Mouse (Mus musculus) MEL (cell line): ENCODE data around the gene Espnl. TPM values are rescaled to one million over a fixed set of nuclear protein-coding genes. Genes with fewer than 3 reads are reported as not detected.

ENCODE experiments used
- DNase-seq: peaks from one replicate; pipeline ENCODE4 v3.0.0; 2011; ENCODE audit warnings: low read depth, low spot score
- H3K27ac ChIP-seq: 2 replicates; pipeline ENCODE4 v1.5.1; 2012; ENCODE audit warnings: low read depth, mild to moderate bottlenecking, control low read depth, low read length, moderate library complexity; ENCODE audit not compliant: control insufficient read depth
- H3K27me3 ChIP-seq, 2 experiments: fragments of 150-350 bp in 1 of 2; sonication (generic) in 1 of 2; 2 replicates each; pipeline ENCODE4 v1.6.1; 2012; ENCODE audit warnings: low read length in 2 of 2, mild to moderate bottlenecking in 2 of 2, improper control_type of control experiment in 1 of 2, moderate library complexity in 1 of 2; ENCODE audit not compliant: insufficient read depth in 2 of 2, control insufficient read depth in 1 of 2
- H3K36me3 ChIP-seq, 2 experiments: 2 replicates each; pipeline ENCODE4 v1.6.1; 2012 to 2014; ENCODE audit warnings: low read length in 2 of 2, improper control_type of control experiment in 1 of 2, inconsistent platforms in 1 of 2, mild to moderate bottlenecking in 1 of 2; ENCODE audit not compliant: insufficient read depth in 2 of 2, control insufficient read depth in 1 of 2
- H3K4me1 ChIP-seq, 2 experiments: fragments of 150-350 bp in 1 of 2; sonication (generic) in 1 of 2; 2 replicates each; pipeline ENCODE4 v1.6.1; 2012; ENCODE audit warnings: low read length in 2 of 2, improper control_type of control experiment in 1 of 2, mild to moderate bottlenecking in 1 of 2; ENCODE audit not compliant: insufficient read depth in 2 of 2, control insufficient read depth in 1 of 2
- H3K4me3 ChIP-seq, 2 experiments: fragments of 150-350 bp in 1 of 2; sonication (generic) in 1 of 2; 2 replicates each; pipeline ENCODE4 v1.5.1; 2012; ENCODE audit warnings: low read depth in 2 of 2, low read length in 2 of 2, mild to moderate bottlenecking in 2 of 2, moderate library complexity in 2 of 2, control low read depth in 1 of 2, improper control_type of control experiment in 1 of 2; ENCODE audit not compliant: control insufficient read depth in 1 of 2, insufficient read depth in 1 of 2
- H3K79me2 ChIP-seq: 2 replicates; pipeline ENCODE4 v1.6.1; 2012; ENCODE audit warnings: mild to moderate bottlenecking, low read length, moderate library complexity; ENCODE audit not compliant: control insufficient read depth, poor library complexity, insufficient read depth
- H3K9ac ChIP-seq: 2 replicates; pipeline ENCODE4 v1.6.1; 2012; ENCODE audit warnings: low read depth, mild to moderate bottlenecking, control low read depth, low read length, moderate library complexity; ENCODE audit not compliant: control insufficient read depth, poor library complexity, severe bottlenecking
- H3K9me3 ChIP-seq: fragments of 150-350 bp; sonication (generic); replicated peaks from 2 replicates; pipeline ENCODE4 v1.6.1; 2012; ENCODE audit warnings: mild to moderate bottlenecking, low read length, improper control_type of control experiment, moderate library complexity; ENCODE audit not compliant: insufficient read depth
- CTCF ChIP-seq, 3 experiments: IDR thresholded peaks in 2 of 3; conservative IDR thresholded peaks in 1 of 3; 2 replicates each; pipeline ENCODE4 v1.5.1; 2011 to 2012; ENCODE audit warnings: low read length in 3 of 3, low read depth in 2 of 3, mild to moderate bottlenecking in 2 of 3, improper control_type of control experiment in 1 of 3, inconsistent platforms in 1 of 3, mixed read lengths in 1 of 3, moderate library complexity in 1 of 3; ENCODE audit not compliant: control insufficient read depth in 1 of 3, insufficient read depth in 1 of 3, poor library complexity in 1 of 3, severe bottlenecking in 1 of 3
- E2F4 ChIP-seq: IDR thresholded peaks from 2 replicates; pipeline ENCODE4 v1.6.1; 2011; ENCODE audit warnings: low read depth, low read length, improper control_type of control experiment, borderline replicate concordance
- KAT2A ChIP-seq: conservative IDR thresholded peaks from 2 replicates; pipeline ENCODE4 v1.6.1; 2012; ENCODE audit warnings: low read depth, low read length, improper control_type of control experiment, inconsistent platforms
- MAZ ChIP-seq: IDR thresholded peaks from 2 replicates; pipeline ENCODE4 v1.6.1; 2012; ENCODE audit warnings: low read depth, mild to moderate bottlenecking, inconsistent platforms, low read length, improper control_type of control experiment
- MEF2A ChIP-seq: IDR thresholded peaks from 2 replicates; pipeline ENCODE4 v1.6.1; 2014; ENCODE audit warnings: low read depth, mild to moderate bottlenecking, inconsistent platforms, low read length, improper control_type of control experiment; ENCODE audit not compliant: poor library complexity, insufficient replicate concordance, severe bottlenecking; ENCODE audit errors: extremely low read depth
- MYB ChIP-seq: IDR thresholded peaks from 2 replicates; pipeline ENCODE4 v1.6.1; 2011; ENCODE audit warnings: mild to moderate bottlenecking, low read depth, low read length, improper control_type of control experiment
- NELFE ChIP-seq: IDR thresholded peaks from 2 replicates; pipeline ENCODE4 v1.6.1; 2011; ENCODE audit warnings: low read depth, low read length, improper control_type of control experiment
- NRF1 ChIP-seq: IDR thresholded peaks from 2 replicates; pipeline ENCODE4 v1.6.1; 2014; ENCODE audit warnings: low read depth, mild to moderate bottlenecking, inconsistent platforms, low read length, improper control_type of control experiment, moderate library complexity; ENCODE audit not compliant: poor library complexity, insufficient read depth, severe bottlenecking
- TAL1 ChIP-seq: IDR thresholded peaks from 2 replicates; pipeline ENCODE4 v1.6.1; 2012; ENCODE audit warnings: mild to moderate bottlenecking, inconsistent platforms, low read length, moderate library complexity, mixed read lengths
- TBP ChIP-seq: IDR thresholded peaks from 2 replicates; pipeline ENCODE4 v1.8.0; 2011; ENCODE audit warnings: low read depth, low read length, improper control_type of control experiment
- ZMIZ1 ChIP-seq: IDR thresholded peaks from 2 replicates; pipeline ENCODE4 v1.6.1; 2012; ENCODE audit warnings: low read depth, mild to moderate bottlenecking, inconsistent platforms, low read length, improper control_type of control experiment, moderate library complexity
- ZNF384 ChIP-seq: IDR thresholded peaks from 2 replicates; pipeline ENCODE4 v1.6.1; 2012; ENCODE audit warnings: low read depth, mild to moderate bottlenecking, inconsistent platforms, low read length, improper control_type of control experiment
- polyA plus RNA-seq, 2 experiments: library from polyadenylated mRNA; stranded (reverse) in 1 of 2; unstranded in 1 of 2; fragments of >175 nt in 1 of 2; fragments of >200 nt in 1 of 2; gene quantifications; 2 replicates each; pipeline versions ENCODE4 v1.2.1 to v1.2.4; 2012; ENCODE audit warnings: low replicate concordance in 2 of 2, low read depth in 1 of 2; ENCODE audit not compliant: insufficient read length in 2 of 2, insufficient read depth in 1 of 2, missing spikeins in 1 of 2
- total RNA-seq: library from RNA; depleted of rRNA; stranded (reverse); fragments of 300-350 nt; gene quantifications from 2 replicates; pipeline ENCODE4 v1.2.3, GENCODE M21; 2012; rRNA removed

The Espnl gene
- total and polyA plus RNA-seq, 3 experiments = 2.0 to 2.1 TPM; not detected in 1

- peak overlapping the region; percentile 51 for H3K27ac ChIP-seq
- no peak for DNase-seq
Measured at GRCm38 (mm10) chr1:91397927-91398259, 76.0 kb downstream of the Espnl start.

More at GRCm38 (mm10) chr1:91397927-91398259, 76.0 kb downstream of the Espnl start:
- H3K9me3 ChIP-seq = no peaks in the 10 kb centered on the region
- peaks cover 11 to 14% of the 10 kb centered on the region in 2 experiments for H3K4me1 ChIP-seq
- H3K79me2 ChIP-seq = peaks cover 44% of the 10 kb centered on the region
- H3K9ac ChIP-seq = peak overlapping the region; percentile 88
- TF ChIP-seq KAT2A (no peak), TAL1 (no peak), E2F4 (no peak), MAZ (no peak), CTCF (IDR thresholded peaks at IDR 0.05 in 2 of 3, conservative IDR thresholded peaks at IDR 0.05 in 1 of 3; ENCODE audit: control insufficient read depth in 1 of 3, insufficient read depth in 1 of 3, low read depth in 2 of 3, low read length in 3 of 3, poor library complexity in 1 of 3, severe bottlenecking in 1 of 3) (no peak), TBP (no peak), NRF1 (no peak), ZMIZ1 (no peak), ZNF384 (no peak), NELFE (no peak), MEF2A (no peak), MYB (no peak)
- peak overlapping the region; percentile 92 to 97 for H3K4me3 ChIP-seq
- H3K27me3 ChIP-seq = no peaks in the 10 kb centered on the region
- peaks cover 25 to 26% of the 10 kb centered on the region in 2 experiments for H3K36me3 ChIP-seq

Other genes starting within 250 kb of the Espnl start
- gene Rbm44, start 177.0 kb upstream of the Espnl start, total RNA-seq = not detected in 2 replicates
- not detected for gene Rbm44, start 177.0 kb upstream of the Espnl start, polyA plus RNA-seq
- 2.6 and 5.6 TPM in 2 replicates for gene Ramp1, start 142.3 kb upstream of the Espnl start, total RNA-seq
- 1 to 10 TPM in 1 of 2 experiments, not detected in 1; 4.1 TPM for gene Ramp1, start 142.3 kb upstream of the Espnl start, polyA plus RNA-seq
- gene Ube2f, start 71.8 kb upstream of the Espnl start, total RNA-seq = 50.0 and 57.4 TPM in 2 replicates
- gene Ube2f, start 71.8 kb upstream of the Espnl start, polyA plus RNA-seq = 10 to 100 TPM in 1 of 2 experiments, not detected in 1; 71.3 TPM
- 19.3 and 23.1 TPM in 2 replicates for gene Scly, start 23.7 kb upstream of the Espnl start, total RNA-seq
- 10 to 100 TPM in 1 of 2 experiments, not detected in 1; 48.8 TPM for gene Scly, start 23.7 kb upstream of the Espnl start, polyA plus RNA-seq
- gene Klhl30, start 28.9 kb downstream of the Espnl start, total RNA-seq = not detected in 2 replicates
- not detected for gene Klhl30, start 28.9 kb downstream of the Espnl start, polyA plus RNA-seq
- 4.6 and 5.5 TPM in 2 replicates for gene Erfe, start 44.4 kb downstream of the Espnl start, total RNA-seq
- gene Erfe, start 44.4 kb downstream of the Espnl start, polyA plus RNA-seq = 1 to 10 TPM in 1 of 2 experiments, not detected in 1; 9.1 TPM
- 110 and 131 TPM in 2 replicates for gene Ilkap, start 76.7 kb downstream of the Espnl start, total RNA-seq
- 100 to 1,000 TPM in 1 of 2 experiments, not detected in 1; 145 TPM for gene Ilkap, start 76.7 kb downstream of the Espnl start, polyA plus RNA-seq
- 33.8 and 38.8 TPM in 2 replicates for gene Hes6, start 92.0 kb downstream of the Espnl start, total RNA-seq
- 10 to 100 TPM in 1 of 2 experiments, not detected in 1; 47.9 TPM for gene Hes6, start 92.0 kb downstream of the Espnl start, polyA plus RNA-seq
- 3.9 and 4.3 TPM in 2 replicates for gene Per2, start 137.2 kb downstream of the Espnl start, total RNA-seq
- 1 to 10 TPM in 1 of 2 experiments, not detected in 1; 8.3 TPM for gene Per2, start 137.2 kb downstream of the Espnl start, polyA plus RNA-seq
- gene Traf3ip1, start 172.6 kb downstream of the Espnl start, total RNA-seq = 12.0 and 13.6 TPM in 2 replicates
- gene Traf3ip1, start 172.6 kb downstream of the Espnl start, polyA plus RNA-seq = 10 to 100 TPM in 1 of 2 experiments, not detected in 1; 19.6 TPM
- 38.4 and 41.3 TPM in 2 replicates for gene Asb1, start 218.5 kb downstream of the Espnl start, total RNA-seq
- gene Asb1, start 218.5 kb downstream of the Espnl start, polyA plus RNA-seq = 10 to 100 TPM in 1 of 2 experiments, not detected in 1; 37.9 TPM